ENCODE assay signal across 8 mouse cellular contexts in the genomic region with DNA sequence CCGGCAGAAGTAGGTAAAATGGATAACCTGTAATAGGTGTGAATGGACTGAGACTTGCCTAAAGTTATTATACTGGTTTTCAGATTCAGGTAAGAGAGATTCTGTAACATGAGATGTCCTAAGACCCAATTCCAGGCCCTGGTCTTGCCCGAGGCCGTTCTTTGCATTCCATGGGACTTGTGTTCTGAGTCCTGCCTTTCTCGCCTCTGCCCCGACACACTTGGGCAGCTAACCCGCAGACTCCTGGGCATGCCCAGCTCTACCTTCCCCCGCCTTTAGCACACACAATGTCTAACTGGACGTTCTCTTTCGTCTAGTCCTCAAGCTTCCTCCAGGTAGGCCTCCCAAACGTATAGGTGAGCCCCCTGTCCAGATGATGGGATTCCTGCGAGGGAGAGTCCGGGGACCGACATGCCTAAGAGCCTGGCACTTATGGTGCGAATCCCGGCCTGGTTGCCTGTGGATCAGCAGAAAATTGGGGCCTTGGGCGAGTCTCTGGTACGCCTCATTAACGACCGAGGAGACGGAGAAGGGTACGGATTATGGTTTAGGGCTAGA. TPM values are rescaled to one million over a fixed set of nuclear protein-coding genes. Genes with fewer than 3 reads are reported as not detected.
DNase-seq lines count a peak whose midpoint lies in the region; ATAC-seq and TF ChIP-seq lines count a peak whose summit lies in the region.

No protein-coding gene starts in this region.

- peak; percentile 11 for ATAC-seq in activated CD4-positive, CD25-positive, alpha-beta regulatory T cell, adult 4 months
- peak; percentile 68 for ATAC-seq in hindbrain, embryonic 11.5 days (ENCODE audit: low FRiP score)
- ATAC-seq in liver, embryonic 15.5 days (ENCODE audit: insufficient read depth): peak; percentile 53
- no peak for ATAC-seq in granulocyte monocyte progenitor cell, adult 5-6 weeks (replicated peaks; ENCODE audit: poor library complexity, severe bottlenecking)

- no peak for TF ChIP-seq CTCF in kidney, adult 2 months (conservative IDR thresholded peaks at IDR 0.05; ENCODE audit: insufficient read depth, insufficient read length, low read depth, low read length)

- no peak for TF ChIP-seq POLR2A in kidney, adult 2 months (IDR thresholded peaks at IDR 0.05; ENCODE audit: low read depth, low read length)

- H3K4me3 ChIP-seq in kidney, adult 2 months (ENCODE audit: insufficient read depth, low read depth, low read length): peak overlapping the region; percentile 71
- peak overlapping the region; percentile 100 for H3K4me3 ChIP-seq in hindbrain, embryonic 11.5 days (ENCODE audit: low read depth, low read length)
- H3K4me3 ChIP-seq in liver, embryonic 15.5 days (replicated peaks): peak overlapping the region; percentile 98

- WGBS in kidney, adult 2 months: 1% methylated on average over 21 of the region's 21 CpGs
- WGBS in hindbrain, embryonic 11.5 days: 2% methylated on average over 21 of the region's 21 CpGs
- WGBS in liver, embryonic 15.5 days (ENCODE audit: insufficient replicate concordance): 2% methylated on average over 21 of the region's 21 CpGs

- H3K4me1 ChIP-seq in kidney, adult 2 months (ENCODE audit: control insufficient read depth, insufficient read depth, low read length): peaks cover 3% of the 10 kb centered on the region; the same call in 1 of the 2 replicates
- H3K4me1 ChIP-seq in hindbrain, embryonic 11.5 days (replicated peaks; ENCODE audit: control insufficient read depth, insufficient read depth, low read length): no peaks in the 10 kb centered on the region
- peaks cover 38% of the 10 kb centered on the region for H3K4me1 ChIP-seq in liver, embryonic 15.5 days (replicated peaks)

- H3K9me3 ChIP-seq in hindbrain, embryonic 11.5 days (ENCODE audit: control insufficient read depth, low read length): no peaks in the 10 kb centered on the region
- H3K9me3 ChIP-seq in liver, embryonic 15.5 days (replicated peaks): no peaks in the 10 kb centered on the region

- DNase-seq in kidney, adult 2 months: peak; percentile 66
- DNase-seq in kidney, adult 11 months: no peak
- no peak for DNase-seq in hindbrain, embryonic 11.5 days (ENCODE audit: low spot score)
- no peak for DNase-seq in right cerebral cortex, postnatal 25 days
- no peak for DNase-seq in right cerebral cortex, postnatal 10 days (ENCODE audit: low spot score in 2 of 2)

- H3K27me3 ChIP-seq in kidney, adult 2 months (replicated peaks; ENCODE audit: control insufficient read depth, insufficient read depth, low read length): no peaks in the 10 kb centered on the region
- no peaks in the 10 kb centered on the region for H3K27me3 ChIP-seq in hindbrain, embryonic 11.5 days (ENCODE audit: control insufficient read depth, insufficient read depth, low read length)
- H3K27me3 ChIP-seq in liver, embryonic 15.5 days: no peaks in the 10 kb centered on the region

- H3K27ac ChIP-seq in kidney, adult 2 months (ENCODE audit: insufficient read depth, low read depth, low read length): peak overlapping the region; percentile 83
- peak overlapping the region; percentile 85 for H3K27ac ChIP-seq in hindbrain, embryonic 11.5 days (ENCODE audit: low read depth, low read length)
- H3K27ac ChIP-seq in liver, embryonic 15.5 days (replicated peaks): peak overlapping the region; percentile 88

- no peaks in the 10 kb centered on the region for H3K36me3 ChIP-seq in kidney, adult 2 months (ENCODE audit: control insufficient read depth, insufficient read depth, low read length)
- H3K36me3 ChIP-seq in hindbrain, embryonic 11.5 days (ENCODE audit: control insufficient read depth, insufficient read depth, low read length): no peaks in the 10 kb centered on the region
- peaks cover 6% of the 10 kb centered on the region for H3K36me3 ChIP-seq in liver, embryonic 15.5 days (replicated peaks)

- peak overlapping the region; percentile 96 for H3K9ac ChIP-seq in hindbrain, embryonic 11.5 days (ENCODE audit: low read depth, low read length)
- H3K9ac ChIP-seq in liver, embryonic 15.5 days: peak overlapping the region; percentile 83

- H3K4me2 ChIP-seq in hindbrain, embryonic 11.5 days (replicated peaks; ENCODE audit: low read depth, low read length): peak overlapping the region; percentile 93
- H3K4me2 ChIP-seq in liver, embryonic 15.5 days: peak overlapping the region; percentile 88

RNA-seq across cellular contexts. Expression of a gene that starts 0.5 kb away (rescaled TPM):
- polyA plus RNA-seq in kidney, adult 2 months (2012; rRNA removed): 47.5 and 49.9 TPM in 2 replicates
- polyA plus RNA-seq in activated CD4-positive, CD25-positive, alpha-beta regulatory T cell, adult 4 months (2017; shearing (Covaris generic)): 100 to 1,000 TPM; 108 TPM
- 188 and 195 TPM in 2 replicates for polyA plus RNA-seq in hindbrain, embryonic 11.5 days (2014; fragmentation: Nextera tagmentation; extraction: Ambion mirVana)
- 69.8 and 71.7 TPM in 2 replicates for polyA plus RNA-seq in liver, embryonic 15.5 days (2015; fragmentation: Nextera tagmentation; extraction: Ambion mirVana)
- 110 and 114 TPM in 2 replicates for total RNA-seq in granulocyte monocyte progenitor cell, adult 5-6 weeks (2014; fragmentation: Nextera tagmentation)
- total RNA-seq in granulocyte monocyte progenitor cell, adult 5-6 weeks (2017): 117 and 146 TPM in 2 replicates

RNA-seq across cellular contexts. Expression of a gene that starts 34.1 kb away (rescaled TPM):
- 37.5 and 39.0 TPM in 2 replicates for polyA plus RNA-seq in kidney, adult 2 months (2012; rRNA removed)
- polyA plus RNA-seq in activated CD4-positive, CD25-positive, alpha-beta regulatory T cell, adult 4 months (2017; shearing (Covaris generic)): 10 to 100 TPM; 12.5 to 13.3 TPM
- polyA plus RNA-seq in hindbrain, embryonic 11.5 days (2014; fragmentation: Nextera tagmentation; extraction: Ambion mirVana): 15.4 and 21.5 TPM in 2 replicates
- 3.2 and 4.3 TPM in 2 replicates for polyA plus RNA-seq in liver, embryonic 15.5 days (2015; fragmentation: Nextera tagmentation; extraction: Ambion mirVana)
- total RNA-seq in granulocyte monocyte progenitor cell, adult 5-6 weeks (2014; fragmentation: Nextera tagmentation): 25.0 and 48.0 TPM in 2 replicates
- total RNA-seq in granulocyte monocyte progenitor cell, adult 5-6 weeks (2017): 20.3 and 31.7 TPM in 2 replicates

RNA-seq across cellular contexts. Expression of a gene that starts 47.2 kb away (rescaled TPM):
- polyA plus RNA-seq in kidney, adult 2 months (2012; rRNA removed): 0.05 TPM in 1 of 2 replicates, not detected in the other
- polyA plus RNA-seq in activated CD4-positive, CD25-positive, alpha-beta regulatory T cell, adult 4 months (2017; shearing (Covaris generic)): not detected
- 0.08 and 0.20 TPM in 2 replicates for polyA plus RNA-seq in hindbrain, embryonic 11.5 days (2014; fragmentation: Nextera tagmentation; extraction: Ambion mirVana)
- polyA plus RNA-seq in liver, embryonic 15.5 days (2015; fragmentation: Nextera tagmentation; extraction: Ambion mirVana): not detected in 2 replicates
- total RNA-seq in granulocyte monocyte progenitor cell, adult 5-6 weeks (2014; fragmentation: Nextera tagmentation): not detected in 2 replicates
- not detected in 2 replicates for total RNA-seq in granulocyte monocyte progenitor cell, adult 5-6 weeks (2017)

RNA-seq across cellular contexts. Expression of a gene that starts 47.4 kb away (rescaled TPM):
- 0.33 and 0.36 TPM in 2 replicates for polyA plus RNA-seq in kidney, adult 2 months (2012; rRNA removed)
- polyA plus RNA-seq in activated CD4-positive, CD25-positive, alpha-beta regulatory T cell, adult 4 months (2017; shearing (Covaris generic)): 1 to 10 TPM; 3.4 TPM
- 0.96 and 1.1 TPM in 2 replicates for polyA plus RNA-seq in hindbrain, embryonic 11.5 days (2014; fragmentation: Nextera tagmentation; extraction: Ambion mirVana)
- 0.07 TPM in 1 of 2 replicates, not detected in the other for polyA plus RNA-seq in liver, embryonic 15.5 days (2015; fragmentation: Nextera tagmentation; extraction: Ambion mirVana)
- not detected in 2 replicates for total RNA-seq in granulocyte monocyte progenitor cell, adult 5-6 weeks (2014; fragmentation: Nextera tagmentation)
- total RNA-seq in granulocyte monocyte progenitor cell, adult 5-6 weeks (2017): not detected in 2 replicates
